Mouse (Mus musculus) adrenal gland, postnatal 25 days (tissue): ENCODE results near the gene Rps6ka1. TPM values are rescaled to one million over a fixed set of nuclear protein-coding genes. Genes with fewer than 3 reads are reported as not detected.
"Not testable (repeated sequence)": the region's sequence is repeated elsewhere in the genome, so short reads cannot be mapped to it uniquely, and the experiment has no call there.

Source experiments
- DNase-seq: peaks from one replicate; pipeline ENCODE4 v3.0.0; 2021; ENCODE audit warnings: mixed read lengths
- total RNA-seq: library from RNA; stranded (reverse); gene quantifications from 2 replicates; pipeline ENCODE4 v1.2.3, GENCODE M21; 2021

The Rps6ka1 gene
- total RNA-seq, 1 experiment from 2014 or later: 21.3 TPM

DNA sequence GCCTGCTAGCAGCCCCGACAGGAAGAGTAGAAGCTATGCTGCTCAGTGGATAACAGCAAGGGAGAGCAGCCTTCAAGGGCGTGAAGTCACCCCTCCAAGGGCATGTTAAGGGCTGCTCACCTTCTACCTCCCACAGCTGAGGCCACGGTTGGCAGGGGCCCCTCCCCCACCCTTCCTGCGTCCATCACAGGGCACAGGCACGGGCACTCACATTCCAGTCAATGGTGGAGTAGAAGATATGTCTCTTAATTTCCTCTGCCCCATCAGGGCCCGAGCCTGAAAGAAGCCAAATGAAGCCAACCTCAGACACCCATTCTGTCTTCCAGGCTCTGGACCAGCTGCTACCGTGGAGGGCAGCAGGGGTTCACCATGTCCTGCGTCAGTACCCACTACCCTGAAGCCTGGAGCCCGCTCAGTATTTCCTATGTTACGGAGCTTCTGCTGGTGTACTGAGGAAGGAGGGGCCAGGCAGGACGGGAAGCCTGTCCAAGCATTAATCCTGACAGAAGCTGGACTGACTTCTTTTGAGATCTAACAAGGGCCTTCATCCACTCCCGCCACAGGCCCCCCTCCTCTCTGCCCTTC lies 23.7 kb downstream of the Rps6ka1 start:
- DNase-seq: peak; percentile 31

DNA sequence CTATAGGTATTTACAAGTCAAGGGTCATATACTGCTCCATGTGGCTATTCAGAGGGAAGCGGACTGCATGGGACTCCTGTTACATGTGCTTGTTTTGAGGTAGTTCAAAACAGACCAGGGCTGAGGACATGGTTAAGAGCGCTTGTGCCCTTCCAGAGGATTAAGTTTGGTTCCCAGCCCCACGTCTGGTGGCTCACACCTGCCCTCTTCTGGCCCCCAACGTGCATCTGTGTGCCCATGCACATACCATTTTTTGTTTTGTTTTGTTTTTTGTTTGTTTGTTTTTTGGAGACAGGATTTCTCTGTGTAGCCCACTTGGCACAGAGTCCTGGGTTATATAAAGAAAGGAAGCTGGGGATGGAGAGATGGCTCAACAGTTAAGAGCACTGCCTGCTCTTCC lies 30.1 kb downstream of the Rps6ka1 start:
- DNase-seq: no peak

GRCm38 (mm10) chr4:133854621-133855020 lies 33.0 kb downstream of the Rps6ka1 start:
- DNase-seq: no peak

GRCm38 (mm10) chr4:133853630-133854029 lies 34.0 kb downstream of the Rps6ka1 start:
- DNase-seq: no peak

DNA sequence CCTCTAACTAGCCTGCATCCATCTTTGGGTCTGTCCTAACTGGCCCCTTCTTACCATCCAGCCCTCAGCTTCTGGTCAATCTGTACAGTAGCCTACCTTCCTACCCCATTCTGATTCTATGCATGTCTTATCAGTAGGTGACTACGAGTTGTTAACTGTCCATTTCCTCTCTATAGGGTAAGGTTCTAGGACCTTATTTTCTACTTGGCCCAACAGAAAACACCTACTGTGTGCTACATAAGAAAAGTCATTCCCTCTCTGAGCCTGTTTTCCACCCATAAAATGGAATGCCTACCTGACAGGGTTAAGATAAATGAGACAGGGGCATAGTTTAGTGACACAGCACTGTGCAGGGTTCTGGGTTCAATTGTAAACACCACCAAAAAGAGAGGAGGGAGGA lies 41.0 kb downstream of the Rps6ka1 start:
- DNase-seq: no peak

GRCm38 (mm10) chr4:133845060-133845459 lies 42.5 kb downstream of the Rps6ka1 start:
- no peak for DNase-seq

GRCm38 (mm10) chr4:133844209-133844841 lies 43.3 kb downstream of the Rps6ka1 start:
- DNase-seq: no peak

GRCm38 (mm10) chr4:133842992-133843737 lies 44.4 kb downstream of the Rps6ka1 start:
- DNase-seq: no peak

DNA sequence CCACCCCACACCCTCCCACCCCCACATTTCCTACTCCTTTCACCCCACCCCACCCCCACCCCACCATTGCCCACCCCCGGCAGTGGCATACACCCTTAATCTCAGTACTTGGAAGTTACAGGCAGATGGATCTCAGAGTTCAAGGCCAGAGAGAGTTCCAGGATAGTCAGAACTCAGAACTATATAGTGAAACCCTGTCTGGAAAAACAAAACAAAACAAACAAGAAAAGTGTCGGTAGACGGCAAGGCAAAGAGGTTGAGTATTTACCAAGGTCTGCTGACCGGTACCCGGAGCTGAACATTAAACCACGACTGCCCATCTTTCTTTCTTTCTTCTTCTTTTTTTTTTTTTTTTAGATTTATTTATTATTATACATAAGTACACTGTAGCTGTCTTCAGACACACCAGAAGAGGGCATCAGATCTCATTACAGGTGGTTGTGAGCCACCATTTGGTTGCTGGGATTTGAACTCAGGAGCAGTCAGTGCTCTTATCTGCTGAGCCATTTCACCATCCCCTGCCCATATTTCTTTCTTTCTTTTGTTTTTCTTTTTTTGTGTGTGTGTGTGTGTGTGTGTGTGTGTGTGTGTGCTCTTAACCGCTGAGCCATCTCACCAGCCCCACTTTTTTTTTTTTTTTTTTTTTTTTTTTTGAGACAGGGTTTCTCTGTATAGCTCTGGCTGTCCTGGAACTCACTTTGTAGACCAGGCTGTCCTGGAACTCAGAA lies 45.7 kb downstream of the Rps6ka1 start:
- DNase-seq: not testable (repeated sequence)

- no peak for DNase-seq
Observed at GRCm38 (mm10) chr4:133841035-133841434, 46.6 kb downstream of the Rps6ka1 start.

- DNase-seq: no peak
Observed at GRCm38 (mm10) chr4:133840501-133840900, 47.1 kb downstream of the Rps6ka1 start.

- peak; percentile 29 for DNase-seq
Observed at GRCm38 (mm10) chr4:133839385-133839826, 48.2 kb downstream of the Rps6ka1 start.

DNA sequence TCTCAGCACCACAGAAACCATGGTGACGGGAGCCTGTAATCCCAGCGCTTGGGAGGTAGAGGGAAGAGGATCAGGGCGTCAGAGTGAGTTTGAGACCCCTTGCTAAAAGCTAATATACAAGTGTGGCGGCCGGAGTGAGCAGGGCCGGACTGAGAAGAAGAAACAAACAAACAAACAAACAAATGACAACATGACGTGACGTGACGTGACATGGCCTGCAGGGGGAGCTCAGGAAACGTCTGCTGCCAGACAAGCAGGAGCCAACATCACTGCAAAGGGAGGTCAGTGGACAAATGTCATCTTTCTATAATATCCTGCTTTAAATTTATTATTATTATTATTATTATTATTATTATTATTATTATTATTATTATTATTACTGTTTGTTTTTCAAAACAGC lies 51.0 kb downstream of the Rps6ka1 start:
- peak; percentile 42 for DNase-seq

DNA sequence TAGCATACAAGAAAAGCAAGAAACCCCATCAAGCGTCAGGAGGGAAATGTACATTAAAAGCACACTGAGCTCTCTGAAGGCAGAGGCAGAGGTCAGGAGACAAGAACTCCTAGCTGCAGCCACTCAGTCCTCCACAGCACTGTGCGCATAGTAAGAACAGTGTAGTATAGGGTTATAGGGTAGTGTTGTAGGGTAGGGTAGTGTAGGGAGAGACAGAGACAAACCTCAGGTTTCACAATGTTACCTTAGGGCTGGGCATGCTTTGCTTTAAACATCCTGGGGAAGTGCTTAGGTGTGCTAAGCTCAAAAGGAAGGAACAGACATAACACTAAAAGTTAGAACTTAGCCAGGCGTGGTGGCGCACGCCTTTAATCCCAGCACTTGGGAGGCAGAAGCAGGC lies 52.4 kb downstream of the Rps6ka1 start:
- DNase-seq: no peak

DNA sequence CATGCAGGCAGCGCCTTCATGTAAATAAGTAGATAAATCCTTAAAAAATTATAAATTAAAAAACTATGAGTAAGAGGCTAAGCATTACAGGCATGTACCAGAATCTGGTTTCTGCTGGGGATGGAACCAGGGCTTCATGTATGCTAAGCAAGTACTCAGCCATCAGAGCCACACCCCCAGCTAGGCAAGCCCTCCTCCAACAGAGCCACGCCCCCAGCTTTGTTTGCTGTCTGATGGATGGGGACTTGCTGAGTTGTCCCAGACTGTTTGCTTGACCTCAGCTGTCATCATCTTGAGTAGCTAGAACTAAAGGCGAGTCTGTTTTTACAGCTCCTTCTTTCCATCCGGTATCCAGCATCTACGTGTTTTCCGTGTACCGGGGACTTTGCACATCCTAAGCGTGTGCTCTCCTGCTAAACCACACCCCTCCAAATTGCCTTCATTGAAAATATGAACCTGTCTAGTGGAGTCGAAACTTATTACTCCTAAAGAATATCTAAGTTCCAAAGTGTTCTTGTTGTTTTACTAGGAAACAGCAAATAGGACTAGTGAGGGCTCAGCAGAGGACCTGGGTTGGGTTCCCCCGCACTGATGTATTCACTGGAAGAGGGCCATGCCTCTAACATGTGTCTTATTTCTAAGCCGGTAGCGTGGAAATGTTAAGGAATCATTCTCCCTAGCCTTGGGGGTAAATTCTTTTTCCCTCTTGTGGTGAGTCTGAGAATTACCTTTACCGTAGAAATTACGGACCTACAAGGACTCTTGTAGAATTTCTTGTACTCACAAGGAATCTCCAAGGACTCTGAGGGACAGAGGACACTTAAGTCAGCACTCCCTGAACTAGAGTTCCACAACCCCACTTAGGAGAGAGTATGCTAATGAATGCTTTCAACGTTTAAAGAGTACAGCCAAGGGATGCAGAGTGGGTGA lies 54.4 kb downstream of the Rps6ka1 start:
- peak; percentile 52 for DNase-seq

- DNase-seq: no peak
Observed at GRCm38 (mm10) chr4:133830453-133830852, 57.1 kb downstream of the Rps6ka1 start.

DNA sequence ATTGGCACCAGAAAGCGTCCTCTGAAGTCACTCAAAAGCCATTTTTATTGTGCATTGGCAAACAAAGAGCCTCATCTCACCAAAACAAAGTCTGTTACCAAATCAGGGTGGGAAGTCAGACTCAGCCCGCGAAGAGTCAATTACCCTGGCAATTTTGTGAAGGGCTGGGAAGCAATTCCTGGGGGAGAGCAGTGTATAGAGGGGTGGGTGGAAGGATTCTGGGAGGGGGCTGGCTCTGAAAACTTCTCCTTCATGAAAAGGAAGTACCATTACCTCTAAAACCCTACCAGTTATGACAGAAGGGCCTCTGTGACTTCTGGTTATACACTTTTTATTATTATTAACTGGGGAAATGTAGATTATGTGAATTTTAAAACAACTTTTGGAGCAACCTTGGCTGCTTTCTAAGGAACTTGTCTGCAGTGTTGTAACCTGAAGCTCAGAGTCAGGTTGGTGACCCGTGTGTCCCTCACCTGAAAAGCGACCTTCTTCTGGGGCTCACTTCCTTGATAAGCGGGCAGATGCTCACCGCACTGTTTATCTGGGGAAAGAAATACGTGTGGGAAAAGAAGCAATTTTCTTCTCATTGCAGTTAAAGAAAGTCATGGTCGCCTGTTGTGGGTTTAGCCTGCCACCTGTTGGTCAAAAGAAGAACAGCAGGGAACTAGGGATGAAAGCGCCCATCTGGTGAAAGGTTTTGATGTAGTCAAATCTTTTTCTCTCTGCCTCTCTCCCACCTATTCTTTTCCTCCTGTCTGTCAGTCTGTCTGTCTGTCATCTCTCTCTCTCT lies 58.1 kb downstream of the Rps6ka1 start:
- peak; percentile 51 for DNase-seq

- no peak for DNase-seq
Observed at GRCm38 (mm10) chr4:133827887-133828794, 59.5 kb downstream of the Rps6ka1 start.

DNA sequence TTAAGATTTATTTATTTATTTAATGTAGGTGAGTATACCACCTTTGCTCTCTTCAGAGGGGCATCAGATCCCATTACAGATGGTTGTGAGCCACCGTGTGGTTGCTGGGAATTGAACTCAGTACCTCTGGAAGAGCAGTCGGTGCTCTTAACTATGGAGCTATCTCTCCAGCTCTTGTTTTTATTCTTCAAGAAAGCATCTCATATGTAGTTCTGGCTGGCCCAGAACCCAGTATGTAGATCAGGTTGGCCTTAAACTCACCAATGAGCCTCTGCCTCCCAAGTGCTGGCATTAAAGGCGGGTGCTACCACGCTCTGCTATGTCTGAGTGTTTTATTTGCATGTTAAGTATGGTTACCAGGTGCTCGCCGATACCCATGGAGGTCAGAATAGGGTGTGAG lies 60.2 kb downstream of the Rps6ka1 start:
- DNase-seq: no peak

DNA sequence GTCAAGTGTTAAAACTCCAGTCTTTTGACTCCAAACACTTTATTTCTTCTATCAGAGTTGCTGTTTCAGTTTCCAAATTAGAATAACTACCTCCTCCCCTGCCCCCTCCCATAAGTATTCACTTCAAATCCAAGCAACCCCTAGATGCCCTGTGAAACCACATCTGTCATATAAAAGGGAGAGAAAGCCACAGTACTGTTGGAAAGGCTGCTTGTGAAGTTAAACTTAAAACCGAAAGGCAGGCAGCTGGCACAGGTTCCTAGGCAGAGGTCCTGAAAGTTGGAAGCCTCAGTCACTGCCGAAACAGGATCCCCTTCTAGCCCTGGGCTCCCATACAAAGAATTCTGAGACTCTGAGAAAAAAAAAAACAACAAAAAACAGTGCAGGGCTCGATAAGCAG lies 61.9 kb downstream of the Rps6ka1 start:
- no peak for DNase-seq
